Mouse (Mus musculus) olfactory bulb, adult 2 months (tissue): ENCODE results near the gene Noxa1. TPM values are rescaled to one million over a fixed set of nuclear protein-coding genes. Genes with fewer than 3 reads are reported as not detected.

ENCODE experiments used
- H3K27ac ChIP-seq: fragments of 200-500 bp; 2 replicates; pipeline ENCODE4 v1.5.1; 2012; ENCODE audit warnings: low read depth, low read length; ENCODE audit not compliant: insufficient read depth
- H3K4me1 ChIP-seq: fragments of 200-500 bp; 2 replicates; pipeline ENCODE4 v1.6.1; 2012; ENCODE audit warnings: low read length; ENCODE audit not compliant: control insufficient read depth, insufficient read depth
- H3K4me3 ChIP-seq: fragments of 200-500 bp; 2 replicates; pipeline ENCODE4 v1.5.1; 2012; ENCODE audit warnings: mild to moderate bottlenecking, low read depth, low read length, moderate library complexity; ENCODE audit not compliant: insufficient read depth
- CTCF ChIP-seq: fragments of 200-500 bp; IDR thresholded peaks from 2 replicates; pipeline ENCODE4 v1.5.1; 2012; ENCODE audit warnings: low read depth, mild to moderate bottlenecking, low read length, moderate library complexity; ENCODE audit not compliant: insufficient read depth
- POLR2A ChIP-seq: fragments of 200-500 bp; IDR thresholded peaks from 2 replicates; pipeline ENCODE4 v1.6.1; 2012; ENCODE audit warnings: mild to moderate bottlenecking, low read depth, low read length, moderate library complexity; ENCODE audit not compliant: insufficient read depth
- WGBS: fragments of 180-500 bp; shearing (Covaris S2); methylation state at CpG from one replicate; pipeline ENCODE4 v1.1.7; 2018; 5-methylcytosine and 5-hydroxymethylcytosine counted together
- polyA plus RNA-seq: library from polyadenylated mRNA; stranded (reverse); fragments of >200 nt; gene quantifications from 2 replicates; pipeline ENCODE4 v1.2.4, GENCODE M21; 2012; ENCODE audit warnings: low replicate concordance; ENCODE audit not compliant: missing spikeins, insufficient read depth, insufficient read length

Gene Noxa1
- polyA plus RNA-seq, 1 experiment, result not detected

GRCm38 (mm10) chr2:25106045-25106444, 11.1 kb upstream of the Noxa1 start:
- 68% methylated on average over 3 of the region's 3 CpGs for WGBS
- Histone ChIP-seq H3K4me3 (no peak overlapping the region), H3K27ac (no peak overlapping the region), H3K4me1 (no peaks in the 10 kb centered on the region)
- TF ChIP-seq CTCF, result no peak
- TF ChIP-seq POLR2A, result no peak

DNA sequence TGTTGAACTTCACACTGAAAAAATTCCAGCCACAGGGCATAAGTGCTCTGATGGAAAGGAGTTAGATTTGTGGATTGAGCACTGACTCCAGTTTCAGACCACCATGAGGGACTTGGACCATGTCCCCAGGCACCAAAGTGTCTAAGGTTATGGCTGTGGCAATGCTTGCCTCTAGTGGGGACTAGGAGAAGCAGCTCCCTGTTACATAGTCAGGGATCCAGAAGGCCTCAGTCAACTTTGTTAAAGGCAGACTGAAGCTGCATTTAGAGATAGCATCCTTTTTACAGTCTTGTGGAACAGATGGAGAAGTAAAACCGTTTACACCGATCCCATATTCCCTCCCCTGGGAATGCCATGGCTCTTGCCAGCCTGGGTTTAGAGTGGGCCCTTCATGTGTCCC, 9.2 kb upstream of the Noxa1 start:
- TF ChIP-seq CTCF (no peak), POLR2A (no peak)
- Histone ChIP-seq H3K27ac (no peak overlapping the region), H3K4me1 (no peaks in the 10 kb centered on the region), H3K4me3 (no peak overlapping the region)
- 92% methylated on average over 2 of the region's 2 CpGs for WGBS

DNA sequence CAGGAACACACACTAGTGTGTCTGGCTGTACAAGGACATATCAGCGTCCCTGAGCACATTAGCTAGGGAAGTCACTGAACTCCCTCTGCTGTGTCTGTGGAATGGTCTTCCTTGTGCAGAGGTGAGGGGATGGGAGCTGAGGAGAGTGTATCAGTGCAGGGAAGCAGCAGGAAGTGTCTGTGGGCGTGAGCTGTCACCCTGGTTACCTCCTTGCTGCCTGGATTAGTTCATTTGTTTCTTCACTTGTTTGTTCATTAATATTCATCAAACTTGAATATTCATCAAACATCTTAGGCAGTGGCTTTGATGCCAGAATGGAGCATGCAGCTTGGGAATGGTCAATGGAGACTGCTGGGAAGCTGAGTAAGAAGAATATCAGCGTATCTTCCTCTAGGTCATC, 4.8 kb upstream of the Noxa1 start:
- TF ChIP-seq CTCF, result no peak
- 66% methylated on average over 3 of the region's 3 CpGs for WGBS
- Histone ChIP-seq H3K27ac (no peak overlapping the region), H3K4me1 (peaks cover 3% of the 10 kb centered on the region; the same call in 1 of the 2 replicates), H3K4me3 (no peak overlapping the region)

DNA sequence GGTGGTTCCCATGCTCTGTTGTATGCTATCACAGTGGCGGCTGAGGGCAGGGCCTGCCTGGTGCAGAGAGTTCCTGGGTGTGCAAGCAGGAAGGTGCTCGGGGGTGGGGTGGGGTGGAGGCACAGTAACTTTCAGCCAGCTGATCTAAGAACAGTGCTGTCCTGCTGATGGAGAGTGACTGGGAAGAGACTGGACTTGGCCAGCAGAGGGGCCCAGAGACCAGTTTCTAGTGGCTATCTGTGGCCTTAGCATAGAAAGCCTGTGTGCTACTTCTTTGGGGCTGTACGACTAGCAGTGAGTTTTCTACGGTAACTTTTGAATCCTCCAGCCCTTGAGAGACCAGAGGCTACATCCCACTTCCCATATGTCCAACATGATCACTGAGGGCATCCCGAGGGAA, 4.0 kb upstream of the Noxa1 start:
- 60% methylated on average over 5 of the region's 5 CpGs for WGBS
- TF ChIP-seq CTCF, result no peak
- no peak for TF ChIP-seq POLR2A
- Histone ChIP-seq H3K4me3 (no peak overlapping the region), H3K27ac (no peak overlapping the region), H3K4me1 (peaks cover 3% of the 10 kb centered on the region; the same call in 1 of the 2 replicates)

GRCm38 (mm10) chr2:25098005-25098615, 3.2 kb upstream of the Noxa1 start:
- WGBS, result 73% methylated on average over 3 of the region's 3 CpGs
- TF ChIP-seq CTCF (no peak), POLR2A (no peak)
- Histone ChIP-seq H3K4me3 (no peak overlapping the region), H3K27ac (no peak overlapping the region), H3K4me1 (peaks cover 3% of the 10 kb centered on the region; the same call in 1 of the 2 replicates)

DNA sequence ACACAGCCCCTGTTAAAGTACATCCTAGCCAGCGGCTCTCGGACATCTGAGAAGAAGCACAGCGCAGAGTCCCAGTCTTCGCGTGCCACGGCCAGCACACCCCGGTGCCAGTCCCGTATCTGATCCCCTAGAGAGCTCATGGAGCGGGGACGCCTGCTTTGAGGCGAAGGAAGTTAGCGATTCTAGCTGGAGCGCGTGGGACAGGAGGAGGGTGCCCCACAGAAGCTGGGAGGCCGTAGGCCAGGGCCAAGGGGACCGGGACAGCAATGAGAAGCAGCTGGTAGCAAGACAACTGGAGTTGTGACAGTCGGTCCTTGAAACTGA, 202 bp downstream of the Noxa1 start:
- Histone ChIP-seq H3K4me3 (no peak overlapping the region), H3K27ac (no peak overlapping the region), H3K4me1 (peaks cover 3% of the 10 kb centered on the region; the same call in 1 of the 2 replicates)
- TF ChIP-seq CTCF, result no peak
- TF ChIP-seq POLR2A, result no peak
- 72% methylated on average over 17 of the region's 17 CpGs for WGBS

- TF ChIP-seq CTCF, result no peak
- no peak for TF ChIP-seq POLR2A
- Histone ChIP-seq H3K4me1 (no peaks in the 10 kb centered on the region), H3K27ac (no peak overlapping the region), H3K4me3 (no peak overlapping the region)
- WGBS, result 92% methylated on average over 3 of the region's 3 CpGs
These were observed 6.3 kb downstream of the Noxa1 start for GRCm38 (mm10) chr2:25088636-25089035.

- WGBS, result 72% methylated on average over 2 of the region's 2 CpGs
- no peak for TF ChIP-seq CTCF
- no peak for TF ChIP-seq POLR2A
- no peak overlapping the region for H3K4me3 ChIP-seq
- H3K4me1 ChIP-seq, result no peaks in the 10 kb centered on the region
- no peak overlapping the region for H3K27ac ChIP-seq
These were observed 7.1 kb downstream of the Noxa1 start for GRCm38 (mm10) chr2:25087842-25088241.

DNA sequence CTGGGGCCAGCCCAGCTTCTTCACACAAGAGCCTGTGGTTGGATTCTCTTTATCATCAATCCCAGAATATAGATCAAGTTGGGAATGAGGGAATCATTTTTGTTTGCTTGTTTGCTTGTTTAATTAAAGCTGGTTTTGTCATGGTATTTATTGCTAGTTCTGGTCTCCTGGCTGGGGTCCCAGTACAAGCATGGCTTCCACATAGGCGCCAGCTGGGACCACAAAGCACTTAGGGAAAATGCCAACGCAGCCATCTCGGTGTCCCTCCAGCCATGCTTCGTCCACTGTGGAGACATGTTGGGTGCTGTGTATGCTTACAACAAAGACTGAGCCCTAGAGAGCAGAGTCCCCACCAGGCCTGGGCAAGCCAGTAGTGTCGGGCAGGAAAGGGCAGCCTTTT, 9.4 kb downstream of the Noxa1 start:
- no peak overlapping the region for H3K4me3 ChIP-seq
- WGBS, result 79% methylated on average over 5 of the region's 5 CpGs
- TF ChIP-seq CTCF (no peak), POLR2A (no peak)
- H3K27ac ChIP-seq, result no peak overlapping the region
- no peaks in the 10 kb centered on the region for H3K4me1 ChIP-seq

GRCm38 (mm10) chr2:25083697-25084096, 11.3 kb downstream of the Noxa1 start:
- Histone ChIP-seq H3K4me1 (no peaks in the 10 kb centered on the region), H3K27ac (no peak overlapping the region), H3K4me3 (no peak overlapping the region)
- TF ChIP-seq POLR2A (no peak), CTCF (no peak)
- 85% methylated on average over 4 of the region's 4 CpGs for WGBS

DNA sequence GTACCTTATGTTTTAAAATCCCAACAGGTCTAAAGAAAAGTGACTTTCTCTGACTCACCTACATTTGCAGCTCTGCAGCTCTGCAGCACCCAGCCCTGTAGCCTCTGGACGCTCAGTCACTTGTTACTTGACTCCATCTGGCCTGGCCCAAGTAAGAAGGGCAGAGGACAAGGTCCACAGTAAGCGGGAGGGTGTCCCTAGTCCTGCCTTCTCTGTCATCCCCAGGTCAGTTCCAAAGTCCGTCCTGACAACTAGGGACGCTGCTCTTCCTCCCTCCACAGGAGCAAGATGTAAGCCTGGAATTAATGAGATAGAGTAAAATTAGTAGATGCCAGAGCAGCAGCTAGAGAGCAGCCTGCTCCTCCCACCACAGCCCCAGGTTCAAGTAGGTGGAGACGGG, 14.9 kb downstream of the Noxa1 start, which contains the start of gene Entpd8:
TSS of gene Entpd8 (plus strand) at position 229 of the 400 bp plus-strand sequence.
- no peaks in the 10 kb centered on the region for H3K4me1 ChIP-seq
- no peak within 1 kb of the TSS for H3K27ac ChIP-seq
- no peak within 1 kb of the TSS for H3K4me3 ChIP-seq
- 70% methylated on average over 5 of the region's 5 CpGs for WGBS
- TF ChIP-seq POLR2A (no peak), CTCF (no peak)
